Mouse (Mus musculus): ENCODE data around the gene Dppa4.

Gene Dppa4

GRCm38 (mm10) chr16:48323602-48324345, 40.2 kb downstream of the Dppa4 start:
- DNase-seq (ENCODE audit: low spot score), result no peak

DNA sequence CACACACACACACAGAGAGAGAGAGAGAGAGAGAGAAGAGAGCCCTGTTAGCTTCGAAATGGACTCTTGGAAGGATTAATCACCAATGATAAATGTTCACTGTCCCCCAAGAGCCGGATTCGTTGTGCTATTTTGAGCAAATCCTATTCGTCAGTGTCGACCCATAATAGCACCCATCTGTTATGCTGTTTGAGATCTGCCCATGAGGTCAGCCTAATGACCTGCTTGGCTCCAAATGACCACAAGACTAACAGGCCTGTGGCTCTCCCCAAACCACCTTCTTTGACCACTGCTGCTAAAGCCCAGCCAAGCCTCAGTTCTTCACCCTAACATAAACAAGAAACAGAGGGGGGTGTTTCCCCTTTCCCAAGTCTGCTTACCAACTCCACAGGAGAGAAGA, 43.4 kb downstream of the Dppa4 start:
- DNase-seq (ENCODE audit: low spot score), result no peak

- no peak for DNase-seq (ENCODE audit: low spot score)
Observed at GRCm38 (mm10) chr16:48328420-48328819, 44.9 kb downstream of the Dppa4 start.

- no peak for DNase-seq (ENCODE audit: low spot score)
Observed at GRCm38 (mm10) chr16:48331822-48332221, 48.3 kb downstream of the Dppa4 start.

DNA sequence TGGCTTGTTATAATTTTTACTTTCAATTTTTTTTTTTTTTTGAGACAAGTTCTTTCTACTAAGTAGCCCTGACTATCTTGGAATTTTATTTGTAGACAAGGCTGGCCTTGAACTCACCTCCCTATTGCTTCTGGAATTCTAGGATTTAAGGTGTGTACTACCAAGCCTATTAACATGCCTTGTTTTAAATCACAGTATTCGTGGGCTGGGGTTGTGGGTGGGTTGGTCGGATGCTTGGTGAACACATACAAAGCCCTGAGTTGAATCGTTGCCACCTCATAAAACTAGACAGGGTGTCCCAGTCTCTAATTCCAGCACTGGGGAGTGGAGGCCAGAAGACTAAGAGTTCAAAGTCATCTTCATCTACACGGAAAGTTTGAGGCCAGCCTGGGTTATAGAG, 51.8 kb downstream of the Dppa4 start:
- DNase-seq (ENCODE audit: low spot score), result no peak
